Comparison of ENCODE assay signal across 26 mouse cellular contexts in genomic region chr2:60269856-60270479, GRCm38 (mm10). TPM values are rescaled to one million over a fixed set of nuclear protein-coding genes. Genes with fewer than 3 reads are reported as not detected.
A peak's percentile ranks its signal among the peaks of the same experiment; 100 is the strongest.
DNase-seq lines count a peak whose midpoint lies in the region; ATAC-seq and TF ChIP-seq lines count a peak whose summit lies in the region.
"Had no signal": no experiment of that assay in that cellular context is flagged by ENCODE, and none has a peak within 500 bp of the region (broad histone marks: within the 10 kb centered on the region; RNA-seq: fewer than 3 reads in every experiment).

No protein-coding gene starts in this region.

- 88% methylated on average over 14 of the region's 14 CpGs for WGBS in kidney, embryonic 14.5 days
- WGBS in intestine, embryonic 15.5 days: 84% methylated on average over 14 of the region's 14 CpGs
- 84% methylated on average over 14 of the region's 14 CpGs for WGBS in kidney, postnatal 0 days

- H3K4me2 ChIP-seq in kidney, embryonic 14.5 days (replicated peaks; ENCODE audit: low read depth, low read length): no peak overlapping the region
- no peak overlapping the region for H3K4me2 ChIP-seq in intestine, embryonic 15.5 days (replicated peaks)
- H3K4me2 ChIP-seq in kidney, postnatal 0 days (ENCODE audit: low read length): no peak overlapping the region
- H3K4me2 ChIP-seq: embryonic facial prominence, embryonic 13.5 days; forebrain, embryonic 13.5 days; heart, embryonic 15.5 days; hindbrain, embryonic 15.5 days; limb, embryonic 15.5 days; lung, embryonic 14.5 days; midbrain, embryonic 13.5 days had no signal

- 0 out of 2 replicates have a peak, but pooled peaks cover 2% of the 10 kb centered on the region for H3K9me3 ChIP-seq in kidney, embryonic 14.5 days (ENCODE audit: control insufficient read depth, low read length)
- H3K9me3 ChIP-seq in intestine, embryonic 15.5 days: no peaks in the 10 kb centered on the region
- no peaks in the 10 kb centered on the region for H3K9me3 ChIP-seq in kidney, postnatal 0 days (replicated peaks; ENCODE audit: low read length)
- H3K9me3 ChIP-seq: embryonic facial prominence, embryonic 13.5 days; forebrain, embryonic 13.5 days; heart, embryonic 15.5 days; hindbrain, embryonic 15.5 days; limb, embryonic 15.5 days; midbrain, embryonic 13.5 days had no signal

- no peak for TF ChIP-seq CTCF in kidney, postnatal 0 days (IDR thresholded peaks at IDR 0.05; ENCODE audit: low read depth)

- H3K9ac ChIP-seq in kidney, embryonic 14.5 days (ENCODE audit: low read depth, low read length): no peak overlapping the region
- H3K9ac ChIP-seq in intestine, embryonic 15.5 days: no peak overlapping the region
- H3K9ac ChIP-seq in kidney, postnatal 0 days (ENCODE audit: low read depth, low read length): no peak overlapping the region
- H3K9ac ChIP-seq: embryonic facial prominence, embryonic 13.5 days; forebrain, embryonic 13.5 days; heart, embryonic 15.5 days; hindbrain, embryonic 15.5 days; limb, embryonic 15.5 days; lung, embryonic 14.5 days; midbrain, embryonic 13.5 days had no signal

- H3K27me3 ChIP-seq in kidney, embryonic 14.5 days (ENCODE audit: control insufficient read depth, insufficient read depth, low read length): no peaks in the 10 kb centered on the region
- H3K27me3 ChIP-seq in intestine, embryonic 15.5 days (replicated peaks): no peaks in the 10 kb centered on the region
- H3K27me3 ChIP-seq in kidney, postnatal 0 days (ENCODE audit: insufficient read depth, low read length): no peaks in the 10 kb centered on the region
- H3K27me3 ChIP-seq: embryonic facial prominence, embryonic 13.5 days; forebrain, embryonic 13.5 days; heart, embryonic 15.5 days; hindbrain, embryonic 15.5 days; limb, embryonic 15.5 days; megakaryocyte, embryonic 14.5 days; midbrain, embryonic 13.5 days had no signal

- H3K4me1 ChIP-seq in kidney, embryonic 14.5 days (ENCODE audit: control insufficient read depth, insufficient read depth, low read length): peaks cover 7% of the 10 kb centered on the region
- H3K4me1 ChIP-seq in intestine, embryonic 15.5 days (replicated peaks): no peaks in the 10 kb centered on the region
- H3K4me1 ChIP-seq in kidney, postnatal 0 days (replicated peaks; ENCODE audit: insufficient read depth, low read length): no peaks in the 10 kb centered on the region
- H3K4me1 ChIP-seq: forebrain, embryonic 13.5 days; hindbrain, embryonic 15.5 days; megakaryocyte, embryonic 14.5 days; midbrain, embryonic 13.5 days had no signal

- DNase-seq in kidney, adult 9 months: peak; percentile 87
- DNase-seq in kidney, postnatal 0 days (ENCODE audit: low spot score): no peak
- DNase-seq in yolk sac, embryonic 10.5 days (ENCODE audit: low spot score): peak; percentile 64
- DNase-seq in frontal cortex, postnatal 36 days (ENCODE audit: low spot score in 2 of 2): no peak
- DNase-seq in heart, postnatal 25 days (ENCODE audit: low spot score): no peak
- DNase-seq: adrenal gland, postnatal 14 days; cerebellum, adult 2 months; cerebellum, postnatal 25 days; gastrocnemius, adult 2 months; layer of hippocampus, adult 9-11 months; lung, embryonic 14.5 days; lung, postnatal 36 days; right cerebral cortex, postnatal 25 days; thymus, postnatal 14 days had no signal

- intact Hi-C loops in heart, postnatal 25 days (cut with DNase I): no loop called here

- H3K36me3 ChIP-seq in kidney, embryonic 14.5 days (ENCODE audit: control insufficient read depth, insufficient read depth, low read length): no peaks in the 10 kb centered on the region
- no peaks in the 10 kb centered on the region for H3K36me3 ChIP-seq in intestine, embryonic 15.5 days
- no peaks in the 10 kb centered on the region for H3K36me3 ChIP-seq in kidney, postnatal 0 days (ENCODE audit: insufficient read depth, low read length)
- H3K36me3 ChIP-seq: hindbrain, embryonic 15.5 days; limb, embryonic 15.5 days; midbrain, embryonic 13.5 days had no signal

- no peak for ATAC-seq in kidney, embryonic 14.5 days (ENCODE audit: low FRiP score, low TSS enrichment)
- peak; percentile 65; the same call in 1 of the 2 replicates for ATAC-seq in intestine, embryonic 15.5 days
- ATAC-seq in kidney, postnatal 0 days (replicated peaks; ENCODE audit: low FRiP score, low read depth): peak; percentile 33; the same call in 1 of the 2 replicates
- ATAC-seq: activated CD4-positive, CD25-positive, alpha-beta regulatory T cell, adult 4 months; forebrain, embryonic 13.5 days; midbrain, embryonic 13.5 days had no signal

- no peak overlapping the region for H3K27ac ChIP-seq in kidney, embryonic 14.5 days (ENCODE audit: low read depth, low read length)
- H3K27ac ChIP-seq in intestine, embryonic 15.5 days: no peak overlapping the region
- no peak overlapping the region for H3K27ac ChIP-seq in kidney, postnatal 0 days
- H3K27ac ChIP-seq: embryonic facial prominence, embryonic 13.5 days; forebrain, embryonic 13.5 days; gastrocnemius, adult 2 months; heart, embryonic 15.5 days; hindbrain, embryonic 15.5 days; left cerebral cortex, adult 2 months; limb, embryonic 15.5 days; midbrain, embryonic 13.5 days had no signal

- no peak overlapping the region for H3K4me3 ChIP-seq in kidney, embryonic 14.5 days (ENCODE audit: low read length)
- H3K4me3 ChIP-seq in intestine, embryonic 15.5 days (replicated peaks): no peak overlapping the region
- no peak overlapping the region for H3K4me3 ChIP-seq in kidney, postnatal 0 days (replicated peaks; ENCODE audit: low read depth, low read length)
- H3K4me3 ChIP-seq: embryonic facial prominence, embryonic 13.5 days; erythroblast, embryonic 14.5 days; forebrain, embryonic 13.5 days; gastrocnemius, adult 2 months; heart, embryonic 15.5 days; hindbrain, embryonic 15.5 days; left cerebral cortex, adult 2 months; limb, embryonic 15.5 days; megakaryocyte, embryonic 14.5 days; midbrain, embryonic 13.5 days had no signal

RNA-seq across cellular contexts. Expression of gene Cd302, which starts 14.3 kb away (rescaled TPM):
- polyA plus RNA-seq in kidney, embryonic 14.5 days (2014; fragmentation: Nextera tagmentation; extraction: Ambion mirVana): 51.1 and 62.4 TPM in 2 replicates
- polyA plus RNA-seq in intestine, embryonic 15.5 days (2015; fragmentation: Nextera tagmentation; extraction: Ambion mirVana): 36.3 and 38.5 TPM in 2 replicates
- polyA plus RNA-seq in kidney, postnatal 0 days (2015; fragmentation: Nextera tagmentation; extraction: Ambion mirVana): 58.6 and 66.8 TPM in 2 replicates
- 1 to 10 TPM; 9.4 to 9.9 TPM for total RNA-seq in heart, postnatal 25 days (2021)

Comparison
In these comparisons a context has a peak if more than half of its experiments do, and no peak if none do; other contexts are left out.
1. DNase-seq: peak in kidney, adult 9 months (single experiment) and yolk sac, embryonic 10.5 days (single experiment); none in kidney, postnatal 0 days (single experiment), frontal cortex, postnatal 36 days (0 of 2) and heart, postnatal 25 days (single experiment).